Mouse (Mus musculus) c-Kit-negative CD71-positive TER-119-positive erythroid progenitor cells, embryonic 14.5 days (primary cell): ENCODE data around the gene Slc7a7.

Experiments used
- DNase-seq: peaks from one replicate; pipeline ENCODE4 v3.0.0-alpha.2; 2013; ENCODE audit warnings: low read depth, low spot score

The Slc7a7 gene

DNA sequence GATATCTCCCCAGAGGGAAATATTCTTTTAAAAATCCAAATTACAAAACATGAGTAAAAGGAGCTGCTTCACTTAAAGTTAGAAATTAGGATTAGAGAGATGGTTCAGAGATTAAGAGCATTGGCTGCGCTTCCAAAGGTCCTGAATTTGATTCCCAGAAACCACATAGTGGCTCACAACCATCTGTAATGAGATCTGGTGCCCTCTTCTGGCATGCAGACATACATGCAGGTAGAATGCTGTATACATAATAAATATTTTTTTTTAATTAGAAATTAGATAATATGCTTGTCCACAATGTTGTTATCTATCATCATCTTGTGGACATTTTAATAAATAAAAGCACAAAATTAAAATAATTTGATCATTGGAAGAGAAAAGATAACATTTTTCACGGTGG is 89.0 kb downstream of the Slc7a7 start:
- DNase-seq, result no peak

DNA sequence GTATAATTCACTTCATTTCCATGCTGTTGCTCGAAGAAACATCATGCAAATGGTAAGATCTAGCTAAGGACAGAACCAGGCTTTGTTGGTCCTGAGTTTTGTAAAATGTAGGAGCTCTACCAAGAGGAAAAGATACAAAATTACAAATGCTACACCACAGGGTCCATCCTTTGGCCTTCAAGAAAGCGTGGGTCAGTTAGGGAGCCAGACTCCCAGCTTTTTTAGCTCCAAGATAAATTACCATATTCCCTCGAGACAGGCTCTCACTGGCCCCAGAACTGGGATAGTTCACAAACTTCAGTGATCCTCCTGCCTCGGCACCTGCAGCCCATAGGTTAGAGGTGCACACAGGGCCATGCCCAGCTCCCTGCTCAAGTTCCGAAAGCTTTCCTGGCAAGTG is 93.1 kb downstream of the Slc7a7 start:
- no peak for DNase-seq

DNA sequence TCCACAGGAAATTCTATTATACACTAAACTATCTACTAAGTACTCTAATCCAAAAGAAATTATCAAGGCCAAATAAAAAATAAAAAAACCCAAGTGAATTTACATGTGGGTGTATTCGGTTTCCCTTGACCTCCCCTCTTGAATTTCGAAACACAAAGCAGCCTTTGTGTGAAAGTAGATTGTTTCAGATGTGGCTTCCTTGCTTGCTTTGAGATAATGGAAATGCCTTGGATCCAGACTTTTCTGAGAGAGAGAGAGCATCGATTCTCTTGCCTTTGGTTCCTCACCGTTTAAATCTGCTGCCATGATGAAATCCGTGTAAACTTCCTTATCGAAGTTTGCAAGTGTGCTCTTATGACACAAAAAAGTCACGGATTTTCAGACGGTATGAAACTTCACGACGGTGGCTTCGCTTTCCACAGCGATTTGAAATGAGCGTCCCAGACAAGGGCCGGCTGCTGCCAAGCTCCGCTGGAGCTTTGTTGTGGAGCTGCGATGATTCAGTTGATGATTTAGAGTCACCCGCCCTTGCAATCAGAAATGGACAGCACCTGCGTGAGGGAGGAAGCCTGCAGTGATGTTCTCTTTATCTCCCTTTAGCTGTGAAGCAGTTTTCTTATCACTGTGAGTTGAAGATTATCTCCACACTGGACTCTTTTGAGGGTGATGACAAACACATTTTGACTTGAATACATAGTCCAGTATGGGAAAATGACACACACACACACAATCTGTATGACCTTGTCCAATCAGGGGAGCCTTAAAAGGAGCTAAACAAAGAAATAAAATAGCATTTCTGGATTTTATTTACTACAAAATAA is 95.8 kb downstream of the Slc7a7 start:
- DNase-seq, result no peak
